Mouse (Mus musculus) heart, adult 8-10 months (tissue): ENCODE measurements around the gene Robo1. TPM values are rescaled to one million over a fixed set of nuclear protein-coding genes. Genes with fewer than 3 reads are reported as not detected.
A peak's percentile ranks its signal among the peaks of the same experiment; 100 is the strongest.

Experiments used
- DNase-seq: peaks from one replicate; pipeline ENCODE4 v3.0.0; 2022; ENCODE audit warnings: low spot score
- total RNA-seq, 4 experiments: library from RNA; stranded (reverse); gene quantifications; 2 replicates each; pipeline ENCODE4 v1.2.4; 2022

Robo1 gene
- total RNA-seq, 4 experiments from 2014 or later: 1.1 to 1.7 (median 1.2) TPM

DNA sequence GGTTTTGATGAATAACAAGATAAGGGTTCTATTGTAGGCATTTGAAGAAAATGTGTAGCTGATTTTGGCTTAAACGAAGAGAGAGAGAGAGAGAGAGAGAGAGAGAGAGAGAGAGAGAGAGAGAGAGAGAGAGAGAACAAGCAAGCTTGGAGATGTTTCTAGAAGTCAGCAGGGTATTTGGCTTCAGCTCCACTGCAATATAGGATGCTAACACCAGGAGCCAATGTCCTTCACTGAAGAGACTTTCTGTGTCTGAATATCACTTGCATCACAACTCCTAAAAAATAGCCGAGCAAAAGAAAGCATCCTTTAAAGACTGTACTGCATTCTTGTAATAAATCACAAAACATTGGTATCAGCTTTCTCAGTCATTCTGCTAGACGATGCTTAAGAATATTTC lies 503.8 kb downstream of the Robo1 start:
- DNase-seq: no peak

GRCm38 (mm10) chr16:72828381-72828780 lies 520.3 kb downstream of the Robo1 start:
- no peak for DNase-seq

DNA sequence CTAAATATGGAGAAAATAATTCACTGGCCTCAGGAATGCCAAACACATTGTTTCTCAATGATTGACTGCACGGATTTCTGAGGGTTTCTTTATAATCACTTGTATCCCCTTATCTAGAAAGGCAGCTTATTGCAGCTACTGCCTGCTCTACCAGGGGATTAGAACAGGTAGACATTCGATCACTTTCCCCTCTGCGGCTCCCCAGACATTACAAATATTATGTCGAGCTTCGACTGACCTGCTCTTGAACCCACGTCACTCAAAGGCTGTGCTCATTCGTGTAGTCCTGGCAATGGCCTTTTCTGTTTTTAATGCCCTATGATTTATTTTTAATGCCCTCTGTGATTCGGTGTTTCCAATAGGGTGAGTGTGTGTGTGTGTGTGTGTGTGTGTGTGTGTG lies 521.4 kb downstream of the Robo1 start:
- DNase-seq: no peak

- no peak for DNase-seq
Measured at GRCm38 (mm10) chr16:72830394-72831056, 522.4 kb downstream of the Robo1 start.

- DNase-seq: no peak
Measured at GRCm38 (mm10) chr16:72834266-72834665, 526.2 kb downstream of the Robo1 start.

DNA sequence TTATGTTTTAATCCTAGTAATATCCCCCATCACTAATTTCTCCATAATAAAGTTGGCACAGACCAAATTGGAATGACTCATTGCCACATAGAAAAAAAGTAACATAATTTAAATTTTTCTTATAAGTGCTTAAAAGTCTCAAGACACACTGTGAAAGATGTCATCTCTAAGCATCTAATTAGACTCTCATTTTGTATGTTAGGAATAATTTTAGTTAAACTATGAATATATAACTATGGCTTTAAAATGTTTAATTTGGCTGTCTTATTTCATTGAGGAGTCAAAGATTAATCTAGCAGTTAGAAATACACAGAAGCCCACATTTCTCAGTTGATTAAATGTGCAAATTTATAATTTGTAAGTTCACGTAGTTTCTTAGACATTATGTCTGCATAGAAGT lies 530.9 kb downstream of the Robo1 start:
- no peak for DNase-seq

GRCm38 (mm10) chr16:72841066-72841465 lies 533.0 kb downstream of the Robo1 start:
- DNase-seq: no peak

DNA sequence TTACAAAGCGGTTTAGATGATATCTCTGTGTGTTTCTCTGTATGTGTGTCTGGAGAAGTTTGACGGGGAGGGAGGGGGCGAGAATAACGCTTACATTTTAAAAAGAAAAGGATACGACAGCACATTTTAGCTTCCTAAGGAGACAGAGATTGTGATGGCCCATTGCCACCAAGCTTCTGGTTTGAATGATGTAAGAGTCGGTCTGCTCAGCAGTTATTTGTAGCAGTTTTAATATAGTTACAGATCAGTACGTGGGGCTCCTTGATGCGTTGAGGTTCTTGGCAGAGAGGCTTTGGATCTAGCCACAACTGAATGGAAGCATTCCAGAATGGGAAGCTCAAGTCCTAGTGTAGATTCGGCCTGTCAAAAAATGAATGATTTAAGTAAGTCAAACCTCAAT lies 546.0 kb downstream of the Robo1 start:
- no peak for DNase-seq

- no peak for DNase-seq
Measured at GRCm38 (mm10) chr16:72854809-72855503, 546.9 kb downstream of the Robo1 start.

DNA sequence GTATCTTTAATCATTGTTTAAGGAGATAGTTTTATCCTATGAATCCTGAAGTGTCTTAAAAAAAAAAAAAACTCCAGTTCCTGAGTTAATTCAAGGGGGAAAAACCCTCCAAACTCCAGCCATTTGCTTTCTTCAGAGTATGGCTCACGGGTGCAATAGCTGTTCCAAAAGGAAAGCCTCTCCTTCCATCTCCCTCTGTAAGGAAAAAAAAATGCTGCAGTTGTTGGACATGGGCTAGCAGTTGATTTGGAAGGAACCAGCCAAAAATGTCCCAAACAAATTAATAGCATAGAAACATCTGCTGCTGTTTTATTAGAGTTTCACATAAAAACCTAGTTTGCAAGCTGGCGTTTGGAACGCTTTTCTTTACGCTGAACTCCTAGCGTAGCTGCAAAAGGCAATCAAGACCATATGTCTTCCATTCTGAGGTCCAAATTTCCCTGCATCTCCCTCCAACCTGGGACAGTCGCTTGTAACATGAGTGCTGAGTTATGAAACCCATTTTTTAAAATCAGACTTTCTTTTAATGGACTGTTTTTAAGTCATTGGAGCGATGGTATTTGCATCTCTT lies 553.7 kb downstream of the Robo1 start:
- no peak for DNase-seq

DNA sequence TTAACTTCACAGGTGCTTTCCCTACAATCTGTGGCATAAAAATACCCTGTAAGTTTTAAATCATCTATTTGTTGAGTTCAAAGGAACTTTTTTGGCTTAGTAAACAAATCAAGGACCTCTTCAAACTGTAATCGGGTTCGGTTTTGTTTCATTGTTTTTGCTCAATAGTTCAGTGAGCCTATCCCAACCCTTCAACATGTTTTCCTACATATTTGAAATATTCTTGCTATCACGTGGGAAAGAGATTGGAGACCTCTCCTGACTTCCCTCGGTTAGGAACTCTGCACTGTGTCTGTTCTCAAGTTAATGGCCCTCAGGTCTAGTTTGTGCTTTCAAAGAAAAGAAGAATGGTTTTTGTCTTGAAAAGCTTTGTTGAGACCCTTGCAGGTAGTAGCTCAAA lies 557.9 kb downstream of the Robo1 start:
- no peak for DNase-seq

- no peak for DNase-seq
Measured at GRCm38 (mm10) chr16:72874934-72875732, 567.0 kb downstream of the Robo1 start.

DNA sequence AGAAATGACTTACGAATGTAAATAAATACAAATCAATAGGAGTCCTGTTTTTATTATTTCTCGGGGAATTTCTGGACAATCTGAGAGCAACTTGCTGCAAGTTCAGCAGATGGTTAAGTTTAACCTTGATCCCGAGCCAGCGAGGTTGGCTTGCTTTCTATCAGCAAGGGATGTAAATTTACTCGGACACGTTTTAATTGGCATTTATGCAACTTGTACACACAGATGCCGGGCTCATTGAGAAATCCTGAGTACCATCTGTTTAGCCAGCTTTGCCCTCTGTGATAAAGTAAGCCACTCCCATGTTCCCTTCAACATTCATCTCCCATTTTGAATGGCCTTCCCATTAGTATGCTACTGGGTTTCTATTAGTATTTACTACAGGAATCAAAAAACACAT lies 580.0 kb downstream of the Robo1 start:
- no peak for DNase-seq

- no peak for DNase-seq
Measured at GRCm38 (mm10) chr16:72889401-72889800, 581.3 kb downstream of the Robo1 start.

DNA sequence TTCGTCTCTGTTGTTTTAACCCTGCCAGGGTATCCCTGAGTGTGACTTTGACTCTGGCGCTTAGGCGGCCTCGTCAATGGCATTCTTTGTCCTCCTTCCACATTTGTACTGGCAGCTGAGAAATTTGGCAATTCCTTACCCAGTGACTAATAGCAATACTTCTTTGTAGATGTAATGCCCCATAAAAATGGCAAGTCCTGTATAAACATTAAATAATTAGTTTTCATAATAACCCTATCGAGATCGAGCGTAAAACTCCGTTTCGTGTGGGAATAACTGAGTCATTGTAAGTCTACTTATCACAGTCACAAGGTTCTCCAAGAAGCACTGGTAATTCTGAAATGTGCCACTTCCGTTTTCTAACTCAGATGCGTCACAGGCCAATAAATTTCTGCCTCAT lies 589.0 kb downstream of the Robo1 start:
- DNase-seq: peak; percentile 9

GRCm38 (mm10) chr16:72908895-72909294 lies 600.8 kb downstream of the Robo1 start:
- DNase-seq: no peak

DNA sequence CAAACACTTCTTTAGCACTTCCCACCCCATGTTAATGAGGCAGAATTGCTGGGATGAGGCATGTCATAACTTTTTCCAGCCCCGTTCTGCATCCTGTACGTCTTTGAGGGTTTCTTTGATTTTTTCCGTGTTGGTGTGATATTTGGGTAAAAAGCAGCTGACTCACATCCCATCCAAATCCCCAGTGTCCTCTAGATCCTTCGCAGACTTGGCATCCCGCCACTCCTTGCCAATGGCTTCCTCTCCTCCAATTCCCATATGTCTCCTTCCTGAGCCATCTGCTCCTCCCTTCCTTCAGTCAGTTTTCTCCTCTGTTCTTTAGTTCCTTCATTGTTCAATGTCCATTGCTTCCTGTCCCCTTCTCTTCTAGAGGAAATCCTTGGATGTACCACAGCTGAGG lies 605.0 kb downstream of the Robo1 start:
- no peak for DNase-seq

- peak; percentile 6 for DNase-seq
Measured at GRCm38 (mm10) chr16:72914068-72914630, 606.0 kb downstream of the Robo1 start.

- no peak for DNase-seq
Measured at GRCm38 (mm10) chr16:72920013-72920412, 611.9 kb downstream of the Robo1 start.

GRCm38 (mm10) chr16:72924423-72925224 lies 616.5 kb downstream of the Robo1 start:
- peak; percentile 66 for DNase-seq

DNA sequence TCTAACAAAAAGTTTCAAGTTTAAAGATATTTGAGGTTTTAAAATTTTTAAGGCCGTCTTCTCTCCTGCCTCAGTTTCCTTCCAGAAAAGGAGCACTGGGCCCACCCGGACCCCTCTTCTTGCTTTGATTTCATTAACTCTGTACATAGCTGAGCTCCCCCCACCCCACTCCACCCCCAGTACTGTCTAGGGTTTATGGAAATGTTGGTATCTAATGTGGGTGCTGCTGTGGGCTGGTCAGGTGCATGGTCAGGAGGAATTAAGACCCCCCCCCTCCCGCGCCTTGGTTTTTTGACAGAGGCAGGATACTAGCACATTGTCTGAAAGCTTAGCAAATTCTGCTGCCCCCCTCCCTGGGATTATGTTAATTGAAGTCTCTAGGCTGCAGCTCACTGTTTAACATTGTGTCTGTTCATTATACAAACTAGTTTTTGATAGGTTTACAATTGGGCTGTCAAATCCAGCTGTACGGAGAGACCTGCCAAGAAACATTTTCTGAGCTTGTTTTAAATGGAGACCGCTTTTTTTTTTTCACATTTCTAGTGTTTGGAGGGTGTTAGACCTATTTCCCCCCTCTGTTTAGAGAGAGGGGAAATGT lies 620.5 kb downstream of the Robo1 start:
- no peak for DNase-seq
